Mouse (Mus musculus) effector memory CD4-positive, alpha-beta T cell, adult 5 months (primary cell): ENCODE measurements around the gene Ceacam13. TPM values are rescaled to one million over a fixed set of nuclear protein-coding genes. Genes with fewer than 3 reads are reported as not detected.

Experiments
- polyA plus RNA-seq: library from polyadenylated mRNA; unstranded; fragments of 100-300 nt; shearing (Covaris generic); gene quantifications from one replicate; pipeline ENCODE4 v1.2.1, GENCODE M21; 2017

Gene Ceacam13
- polyA plus RNA-seq, result not detected

GRCm38 (mm10) chr7:18009589-18009988 is at the start of gene Ceacam13:
TSS of gene Ceacam13 (plus strand) at chr7:18009889.

GRCm38 (mm10) chr7:17971824-17972223 is 37.9 kb upstream of the Ceacam13 start, which contains the start of gene Ceacam11:
TSS of gene Ceacam11 (plus strand) at chr7:17972124.

GRCm38 (mm10) chr7:18065629-18066028 is 55.9 kb downstream of the Ceacam13 start, which contains the start of gene Ceacam12:
TSS of gene Ceacam12 (plus strand) at chr7:18065929.

Other genes starting within 250 kb of the Ceacam13 start
- gene Ceacam14, start 197.3 kb upstream of the Ceacam13 start, polyA plus RNA-seq, result not detected
- not detected for gene Gm5155, start 138.1 kb upstream of the Ceacam13 start, polyA plus RNA-seq
- gene Ceacam11, start 37.8 kb upstream of the Ceacam13 start, polyA plus RNA-seq, result not detected
- gene Ceacam12, start 56.0 kb downstream of the Ceacam13 start, polyA plus RNA-seq, result not detected
- gene Igfl3, start 166.6 kb downstream of the Ceacam13 start, polyA plus RNA-seq, result not detected
- not detected for gene Mill1, start 235.5 kb downstream of the Ceacam13 start, polyA plus RNA-seq